Mouse (Mus musculus) forebrain, embryonic 16.5 days (tissue): ENCODE results near the gene Tcirg1. TPM values are rescaled to one million over a fixed set of nuclear protein-coding genes. Genes with fewer than 3 reads are reported as not detected.

ENCODE experiments used
- polyA plus RNA-seq: library from polyadenylated mRNA; unstranded; fragments of >200 nt; fragmentation: Nextera tagmentation; extraction: Ambion mirVana; gene quantifications from 2 replicates; pipeline ENCODE4 v1.2.1, GENCODE M21; 2015

Tcirg1 gene
- polyA plus RNA-seq, 1 experiment from 2014 or later, result 11.2 TPM

Other genes with a start within 250 kb of the Tcirg1 start
- gene Lrp5, start 220.6 kb downstream of the Tcirg1 start, polyA plus RNA-seq, result 1.8 and 2.3 TPM in 2 replicates
- 37.2 and 38.7 TPM in 2 replicates for gene 1810055G02Rik, start 198.8 kb downstream of the Tcirg1 start, polyA plus RNA-seq
- 56.7 and 58.5 TPM in 2 replicates for gene Kmt5b, start 139.7 kb downstream of the Tcirg1 start, polyA plus RNA-seq
- 57.5 and 66.7 TPM in 2 replicates for gene Chka, start 55.4 kb downstream of the Tcirg1 start, polyA plus RNA-seq
- 186 and 207 TPM in 2 replicates for gene Ndufs8, start 5.6 kb upstream of the Tcirg1 start, polyA plus RNA-seq
- gene Aldh3b1, start 22.7 kb upstream of the Tcirg1 start, polyA plus RNA-seq, result 1.2 and 1.4 TPM in 2 replicates
- 7.7 TPM in 2 replicates for gene Unc93b1, start 28.1 kb upstream of the Tcirg1 start, polyA plus RNA-seq
- gene Aldh3b3, start 51.5 kb upstream of the Tcirg1 start, polyA plus RNA-seq, result not detected in 2 replicates
- 0.30 and 1.1 TPM in 2 replicates for gene Aldh3b2, start 65.2 kb upstream of the Tcirg1 start, polyA plus RNA-seq
- gene Acy3, start 79.4 kb upstream of the Tcirg1 start, polyA plus RNA-seq, result 1.5 and 1.7 TPM in 2 replicates
- not detected in 2 replicates for gene Tbx10, start 85.6 kb upstream of the Tcirg1 start, polyA plus RNA-seq
- 34.0 and 42.1 TPM in 2 replicates for gene Nudt8, start 93.4 kb upstream of the Tcirg1 start, polyA plus RNA-seq
- gene Gm49405, start 93.5 kb upstream of the Tcirg1 start, polyA plus RNA-seq, result 6.6 and 9.6 TPM in 2 replicates
- 8.8 and 13.2 TPM in 2 replicates for gene Doc2g, start 96.2 kb upstream of the Tcirg1 start, polyA plus RNA-seq
- gene Ndufv1, start 105.7 kb upstream of the Tcirg1 start, polyA plus RNA-seq, result 221 and 239 TPM in 2 replicates
- 402 and 460 TPM in 2 replicates for gene Gstp1, start 130.9 kb upstream of the Tcirg1 start, polyA plus RNA-seq
- gene Gstp2, start 138.9 kb upstream of the Tcirg1 start, polyA plus RNA-seq, result 1.1 and 4.1 TPM in 2 replicates
- gene Gstp3, start 152.4 kb upstream of the Tcirg1 start, polyA plus RNA-seq, result not detected in 2 replicates
- not detected in 2 replicates for gene Cabp2, start 174.4 kb upstream of the Tcirg1 start, polyA plus RNA-seq
- gene Cdk2ap2, start 190.0 kb upstream of the Tcirg1 start, polyA plus RNA-seq, result 76.6 and 80.3 TPM in 2 replicates
- 49.6 and 75.5 TPM in 2 replicates for gene Pitpnm1, start 192.9 kb upstream of the Tcirg1 start, polyA plus RNA-seq
- gene Aip, start 218.7 kb upstream of the Tcirg1 start, polyA plus RNA-seq, result 91.4 and 91.6 TPM in 2 replicates
- not detected in 2 replicates for gene Gpr152, start 232.7 kb upstream of the Tcirg1 start, polyA plus RNA-seq
- gene Cabp4, start 236.9 kb upstream of the Tcirg1 start, polyA plus RNA-seq, result 0.22 TPM in 1 of 2 replicates, not detected in the other
- gene Coro1b, start 241.5 kb upstream of the Tcirg1 start, polyA plus RNA-seq, result 143 and 145 TPM in 2 replicates
- gene Ptprcap, start 246.5 kb upstream of the Tcirg1 start, polyA plus RNA-seq, result 0.39 TPM in 1 of 2 replicates, not detected in the other